Mouse (Mus musculus) thymus, adult 18-20 months (tissue): ENCODE data around the gene Kdm8.

Experiments used
- DNase-seq, 2 experiments: peaks; one replicate each; pipeline ENCODE4 v3.0.0; 2022; ENCODE audit warnings: mixed read lengths in 2 of 2

The Kdm8 gene

DNA sequence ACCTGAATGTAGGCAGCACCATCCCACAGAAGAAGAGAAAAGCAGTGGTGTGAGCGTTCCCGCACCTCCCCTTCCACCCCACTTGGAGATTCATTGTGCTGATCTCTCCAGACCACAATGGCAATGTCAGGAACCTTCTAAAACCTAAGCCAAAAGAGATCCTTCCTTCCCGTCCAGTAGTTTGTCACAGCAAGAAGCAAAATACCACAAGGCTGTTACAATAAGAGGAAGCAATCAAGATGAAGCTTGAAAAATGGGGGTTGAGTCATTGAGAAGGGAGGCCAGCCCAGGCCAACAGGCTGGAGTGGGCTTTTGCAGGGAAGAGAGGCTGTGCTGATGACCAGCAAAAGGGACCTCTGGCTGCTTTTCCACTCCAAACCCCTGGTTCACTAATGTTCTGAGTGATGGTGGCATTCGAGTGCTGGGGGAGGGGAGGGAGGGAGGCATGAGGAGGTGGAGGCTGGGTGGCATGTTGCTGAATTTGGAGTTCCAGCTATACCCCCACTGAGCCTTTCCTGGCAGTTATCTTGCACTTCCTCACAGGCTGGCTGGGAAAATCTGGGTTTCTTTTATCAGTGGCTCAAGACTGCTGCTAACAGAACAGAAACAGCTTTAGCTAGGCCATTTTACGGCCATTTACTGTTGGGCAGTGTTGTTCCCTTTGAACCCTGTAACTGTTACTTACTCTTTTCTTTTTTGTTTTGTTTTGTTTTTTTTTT is 59.1 kb downstream of the Kdm8 start:
- DNase-seq: no peak

DNA sequence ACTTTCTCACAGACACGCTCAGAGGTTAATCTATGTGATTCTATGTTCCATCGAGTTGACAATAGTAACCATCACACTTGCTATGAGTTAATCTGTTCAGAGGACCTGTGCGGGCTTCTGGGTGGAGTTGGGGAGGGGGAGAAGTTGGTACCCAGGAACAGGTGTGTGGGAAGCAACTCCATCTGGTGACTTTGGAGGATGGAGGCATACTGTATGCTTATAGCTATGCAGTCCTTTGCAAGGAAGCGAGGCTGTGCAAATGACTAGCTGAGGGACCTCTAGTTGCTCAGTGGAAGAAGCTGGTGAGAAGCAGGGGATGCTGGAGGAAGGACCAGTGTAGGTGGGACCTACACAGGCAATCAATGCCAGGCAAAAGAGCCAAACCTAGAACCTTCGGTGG is 60.1 kb downstream of the Kdm8 start:
- no peak for DNase-seq

DNA sequence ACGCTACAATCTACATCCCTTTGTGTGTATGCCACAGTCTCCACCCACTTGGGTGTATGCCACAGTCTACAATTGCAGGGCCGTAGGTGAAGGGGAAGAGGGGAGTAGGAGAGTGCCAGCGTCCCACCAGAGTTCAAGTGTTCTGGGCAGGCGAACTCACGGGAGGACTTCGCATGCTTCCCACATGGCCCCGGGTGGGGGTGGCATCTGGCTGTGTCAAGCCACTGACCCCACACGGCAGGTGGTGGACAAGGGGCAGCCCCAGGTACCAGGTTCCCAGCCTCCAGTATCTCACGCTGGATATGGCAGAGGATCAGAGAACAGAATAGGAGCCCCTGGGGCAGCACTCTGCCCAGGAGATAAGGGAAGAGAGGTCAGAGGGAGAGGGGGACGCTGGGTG is 61.1 kb downstream of the Kdm8 start:
- no peak for DNase-seq

DNA sequence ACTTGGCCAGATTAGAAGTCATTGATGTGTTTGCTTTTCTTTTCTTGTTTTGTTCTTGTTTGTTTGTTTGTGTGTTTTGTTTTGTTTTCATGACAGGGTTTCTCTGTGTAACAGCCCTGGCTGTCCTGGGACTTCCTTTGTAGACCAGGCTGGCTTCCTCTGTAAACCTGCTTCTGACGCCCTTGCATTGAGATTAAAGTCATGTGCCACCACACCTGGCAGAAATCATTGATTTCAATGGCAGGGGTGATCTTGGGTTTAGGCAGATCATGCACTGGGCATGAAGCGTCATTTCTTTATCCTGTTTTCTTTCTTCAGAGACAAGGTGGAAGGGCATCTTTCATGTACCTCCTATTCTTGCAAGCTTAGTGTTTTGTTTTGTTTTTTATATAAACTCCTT is 62.8 kb downstream of the Kdm8 start:
- no peak for DNase-seq

DNA sequence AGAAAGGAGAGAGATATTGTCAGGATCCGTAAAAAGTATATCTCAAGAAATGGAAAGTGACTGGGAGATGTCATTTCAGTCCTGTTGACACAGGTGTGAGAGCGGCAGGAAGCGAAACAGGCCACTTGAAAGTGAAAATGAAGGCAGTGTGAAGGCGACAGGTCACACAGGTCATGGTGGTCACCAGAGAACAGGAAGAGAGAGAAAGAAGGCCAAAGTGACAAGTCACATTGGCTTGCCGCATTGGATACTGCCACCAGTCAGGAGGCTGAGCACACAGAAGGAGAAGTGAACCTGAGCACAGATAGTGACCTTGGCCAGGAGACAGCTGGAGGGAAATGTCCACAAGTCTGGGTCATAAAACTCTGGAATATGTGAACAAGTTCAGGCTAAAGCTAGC is 67.0 kb downstream of the Kdm8 start:
- DNase-seq: no peak

DNA sequence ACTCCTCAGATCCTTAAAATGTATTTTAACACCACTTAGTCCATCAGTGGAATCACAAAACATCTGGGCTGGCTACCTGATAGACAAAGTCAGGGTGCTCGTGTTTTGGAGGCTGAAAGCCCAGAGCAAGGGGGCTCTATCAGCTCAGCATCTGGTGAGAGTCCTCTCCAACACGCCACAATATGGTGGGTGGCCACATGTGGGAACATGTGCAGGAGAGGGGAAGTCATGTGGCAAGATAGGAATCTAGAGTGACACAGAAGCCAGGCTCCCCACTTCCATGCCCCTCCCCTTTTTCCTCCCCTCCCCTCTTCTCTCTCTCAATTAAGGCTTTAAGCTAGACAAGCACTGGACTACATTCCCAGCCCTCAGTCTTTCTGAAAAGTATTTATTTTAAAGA is 67.4 kb downstream of the Kdm8 start:
- no peak for DNase-seq
